Comparison of ENCODE assay signal across 21 mouse cellular contexts in the genomic region with DNA sequence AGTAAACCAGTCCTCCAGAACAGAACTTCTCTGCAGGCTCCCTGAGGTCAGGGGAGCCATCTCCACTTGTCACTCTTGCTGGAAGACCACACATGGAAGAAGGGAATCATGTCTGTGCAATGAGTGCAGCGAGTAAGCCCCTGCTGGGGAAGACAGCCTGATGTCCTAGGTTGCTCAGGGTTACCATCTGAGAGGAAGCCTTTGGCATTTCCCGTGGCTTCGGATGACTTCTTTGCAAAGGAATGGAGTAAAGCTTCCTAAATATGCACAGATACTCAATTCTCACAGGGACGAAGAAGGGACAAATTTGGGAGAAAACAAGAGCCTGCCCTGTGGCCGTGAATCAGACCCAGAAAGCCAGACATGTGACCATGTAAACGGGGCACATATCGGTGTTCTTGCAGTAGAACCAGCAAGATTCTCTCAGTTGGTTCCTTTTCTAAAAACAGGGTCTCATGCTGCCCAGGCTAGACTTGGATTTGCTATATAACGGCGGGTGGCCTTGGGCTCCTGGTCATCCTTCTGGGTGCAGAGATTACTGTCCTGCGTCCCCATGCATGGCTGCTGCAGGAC. TPM values are rescaled to one million over a fixed set of nuclear protein-coding genes. Genes with fewer than 3 reads are reported as not detected.
DNase-seq lines count a peak whose midpoint lies in the region; ATAC-seq and TF ChIP-seq lines count a peak whose summit lies in the region.
"Had no signal": no experiment of that assay in that cellular context is flagged by ENCODE, and none has a peak within 500 bp of the region (broad histone marks: within the 10 kb centered on the region; RNA-seq: fewer than 3 reads in every experiment).

No protein-coding gene starts in this region.

- in situ Hi-C loops in Patski (cut with MboI; ENCODE audit: low pct_unique_long_range_greater_than_20kb), result no loop called here

- H3K9me3 ChIP-seq in limb, embryonic 15.5 days, result no peaks in the 10 kb centered on the region
- H3K9me3 ChIP-seq in limb, embryonic 10.5 days (replicated peaks), result no peaks in the 10 kb centered on the region
- H3K9me3 ChIP-seq: embryonic facial prominence, embryonic 12.5 days; midbrain, embryonic 13.5 days had no signal

- no peak for ATAC-seq in limb, embryonic 15.5 days (ENCODE audit: insufficient number of reproducible peaks, low FRiP score, low TSS enrichment, low read depth)
- ATAC-seq in Patski, result peak; percentile 77
- ATAC-seq: forebrain, embryonic 14.5 days; inflammation-experienced regulatory T-cells, adult 6 months; midbrain, embryonic 13.5 days had no signal

- H3K36me3 ChIP-seq in heart, adult 2 months (ENCODE audit: control insufficient read depth, insufficient read depth, low read length), result peaks cover 65% of the 10 kb centered on the region
- no peaks in the 10 kb centered on the region for H3K36me3 ChIP-seq in limb, embryonic 15.5 days
- H3K36me3 ChIP-seq in limb, embryonic 10.5 days, result no peaks in the 10 kb centered on the region
- H3K36me3 ChIP-seq: embryonic facial prominence, embryonic 12.5 days; G1E; midbrain, embryonic 13.5 days had no signal

- WGBS in heart, adult 2 months, result 47% methylated on average over 10 of the region's 10 CpGs
- WGBS in limb, embryonic 15.5 days, result 78% methylated on average over 10 of the region's 10 CpGs
- 78% methylated on average over 10 of the region's 10 CpGs for WGBS in limb, embryonic 10.5 days

- no peak overlapping the region for H3K4me2 ChIP-seq in limb, embryonic 15.5 days
- H3K4me2 ChIP-seq: embryonic facial prominence, embryonic 12.5 days; hindbrain, embryonic 14.5 days; midbrain, embryonic 13.5 days had no signal

- CTCF ChIA-PET in Patski (lab: Charles Lee), result interaction anchor here (1.5 kb wide), 1 partner anchor 10 kb away, joined by 6 read pairs; no protein-coding TSS in a partner anchor

- no peak for TF ChIP-seq CTCF in heart, adult 2 months (IDR thresholded peaks at IDR 0.05)
- TF ChIP-seq CTCF in Patski (IDR thresholded peaks at IDR 0.05), result no peak
- TF ChIP-seq CTCF in embryonic fibroblast, embryonic 13.5 days (IDR thresholded peaks at IDR 0.05; ENCODE audit: borderline replicate concordance, insufficient read depth, low read length), result no peak

- peaks cover 72% of the 10 kb centered on the region for H3K4me1 ChIP-seq in heart, adult 2 months (ENCODE audit: control insufficient read depth, insufficient read depth, low read length)
- peaks cover 53% of the 10 kb centered on the region for H3K4me1 ChIP-seq in limb, embryonic 15.5 days
- peaks cover 49% of the 10 kb centered on the region for H3K4me1 ChIP-seq in limb, embryonic 10.5 days
- H3K4me1 ChIP-seq in embryonic fibroblast, embryonic 13.5 days (ENCODE audit: control insufficient read depth, insufficient read depth, low read length), result peaks cover 20% of the 10 kb centered on the region

- no peaks in the 10 kb centered on the region for H3K27me3 ChIP-seq in heart, adult 2 months (ENCODE audit: control insufficient read depth, insufficient read depth, low read length)
- no peaks in the 10 kb centered on the region for H3K27me3 ChIP-seq in limb, embryonic 15.5 days
- peaks cover 5% of the 10 kb centered on the region; the same call in 1 of the 2 replicates for H3K27me3 ChIP-seq in limb, embryonic 10.5 days (ENCODE audit: low read depth, poor library complexity, severe bottlenecking)
- no peaks in the 10 kb centered on the region for H3K27me3 ChIP-seq in Patski
- H3K27me3 ChIP-seq: embryonic facial prominence, embryonic 12.5 days; midbrain, embryonic 13.5 days had no signal

- peak overlapping the region; percentile 2 for H3K9ac ChIP-seq in heart, adult 2 months (ENCODE audit: low read depth, low read length)
- no peak overlapping the region for H3K9ac ChIP-seq in limb, embryonic 15.5 days
- H3K9ac ChIP-seq: embryonic facial prominence, embryonic 12.5 days; hindbrain, embryonic 14.5 days; midbrain, embryonic 13.5 days had no signal

- DNase-seq in heart, adult 2 months, result peak in 1 of 2 experiments; percentile 32
- DNase-seq in heart, postnatal 25 days (ENCODE audit: low spot score), result no peak
- no peak for DNase-seq in limb, embryonic 10.5 days (ENCODE audit: low spot score)
- DNase-seq in Patski (ENCODE audit: low read depth, low spot score), result no peak
- DNase-seq in lung, postnatal 4 days, result no peak
- DNase-seq: adrenal gland, postnatal 10 days; cerebellum, adult 9-11 months; heart, postnatal 4 days; kidney, adult 18-20 months; kidney, postnatal 14 days; liver; lung, postnatal 10 days; thymus, postnatal 14 days had no signal

- no peak for TF ChIP-seq EP300 in heart, adult 2 months (IDR thresholded peaks at IDR 0.05; ENCODE audit: insufficient read depth, low read depth, low read length)

- H3K4me3 ChIP-seq in heart, adult 2 months, result no peak overlapping the region
- H3K4me3 ChIP-seq in limb, embryonic 15.5 days, result no peak overlapping the region
- no peak overlapping the region for H3K4me3 ChIP-seq in limb, embryonic 10.5 days
- H3K4me3 ChIP-seq in embryonic fibroblast, embryonic 13.5 days (ENCODE audit: insufficient read depth, low read length), result no peak overlapping the region
- H3K4me3 ChIP-seq: embryonic facial prominence, embryonic 12.5 days; midbrain, embryonic 13.5 days had no signal

- peaks cover 5% of the 10 kb centered on the region for H3K79me2 ChIP-seq in heart, adult 2 months (replicated peaks; ENCODE audit: control insufficient read depth, insufficient read depth, low read length)

- TF ChIP-seq POLR2A in heart, adult 2 months (IDR thresholded peaks at IDR 0.05; ENCODE audit: insufficient read depth, low read depth, low read length), result no peak
- TF ChIP-seq POLR2A in embryonic fibroblast, embryonic 13.5 days (IDR thresholded peaks at IDR 0.05; ENCODE audit: low read depth, low read length), result no peak

- intact Hi-C loops in heart, adult 2 months (cut with DNase I), result no loop called here
- intact Hi-C loops in heart, postnatal 25 days (cut with DNase I), result no loop called here

- POLR2A ChIA-PET in Patski (lab: Charles Lee), result interaction anchor here (1.1 kb wide), 1 partner anchor 11 kb away, joined by 3 read pairs; no protein-coding TSS in a partner anchor

- H3K27ac ChIP-seq in heart, adult 2 months, result peak overlapping the region; percentile 70
- peak overlapping the region; percentile 68; the same call in 1 of the 2 replicates for H3K27ac ChIP-seq in limb, embryonic 15.5 days
- H3K27ac ChIP-seq in limb, embryonic 10.5 days, result no peak overlapping the region
- H3K27ac ChIP-seq in embryonic fibroblast, embryonic 13.5 days (ENCODE audit: insufficient read depth, low read length), result peak overlapping the region; percentile 27; the same call in 1 of the 2 replicates
- H3K27ac ChIP-seq: embryonic facial prominence, embryonic 12.5 days; hindbrain, embryonic 14.5 days; midbrain, embryonic 13.5 days had no signal

RNA-seq across cellular contexts. Expression of gene Epas1, which starts 31.0 kb away (rescaled TPM):
- total RNA-seq in heart, adult 2 months (2021), result 100 to 1,000 TPM; 244 to 277 TPM
- 115 and 119 TPM in 2 replicates for polyA plus RNA-seq in heart, adult 2 months (2012; rRNA removed)
- 100 to 1,000 TPM; 235 to 266 TPM for total RNA-seq in heart, postnatal 25 days (2021)
- polyA plus RNA-seq in limb, embryonic 15.5 days (2015; fragmentation: Nextera tagmentation; extraction: Ambion mirVana), result 5.6 and 5.9 TPM in 2 replicates
- 2.8 and 2.9 TPM in 2 replicates for polyA plus RNA-seq in limb, embryonic 10.5 days (2016; fragmentation: Nextera tagmentation; extraction: Ambion mirVana)
- polyA plus RNA-seq in Patski (2021), result 2.8 TPM
- 3.0 and 3.3 TPM in 2 replicates for polyA plus RNA-seq in embryonic fibroblast, embryonic 13.5 days (2011; ENCODE audit: insufficient read length, low read depth, missing spikeins)
- polyA plus RNA-seq: G1E had no signal

Comparison
In these comparisons a context has a peak if more than half of its experiments do, and no peak if none do; other contexts are left out.
1. RNA of gene Epas1, which starts 31.0 kb away (polyA plus RNA-seq): 115 to 119 TPM in heart, adult 2 months; 5.6 to 5.9 TPM in limb, embryonic 15.5 days, 3.0 to 3.3 TPM in embryonic fibroblast, embryonic 13.5 days, 2.8 to 2.9 TPM in limb, embryonic 10.5 days and 2.8 TPM in Patski (single experiment); every median in the first group is over 10 times any median in the second.